Mouse (Mus musculus) forebrain, embryonic 10.5 days (tissue): Measurements from ENCODE around the gene Nol3. TPM values are rescaled to one million over a fixed set of nuclear protein-coding genes. Genes with fewer than 3 reads are reported as not detected.

Experiments
- DNase-seq: peaks from one replicate; pipeline ENCODE4 v3.0.0-alpha.2; 2017; ENCODE audit warnings: low spot score; ENCODE audit errors: extremely low spot score
- H3K27ac ChIP-seq: fragments of 300-500 bp; sonication (generic); 2 replicates; pipeline ENCODE4 v1.5.1; 2016; ENCODE audit warnings: mild to moderate bottlenecking
- H3K27me3 ChIP-seq: fragments of 300-500 bp; sonication (generic); 2 replicates; pipeline ENCODE4 v1.6.1; 2016; ENCODE audit warnings: mild to moderate bottlenecking; ENCODE audit not compliant: poor library complexity, severe bottlenecking
- H3K36me3 ChIP-seq: fragments of 300-500 bp; sonication (generic); replicated peaks from 2 replicates; pipeline ENCODE4 v1.6.1; 2016; ENCODE audit warnings: mild to moderate bottlenecking, moderate library complexity
- H3K4me1 ChIP-seq: fragments of 300-500 bp; sonication (generic); 2 replicates; pipeline ENCODE4 v1.6.1; 2016
- H3K4me3 ChIP-seq: fragments of 300-500 bp; sonication (generic); 2 replicates; pipeline ENCODE4 v1.5.1; 2016; ENCODE audit warnings: mild to moderate bottlenecking, moderate library complexity
- H3K9me3 ChIP-seq: fragments of 300-500 bp; sonication (generic); 2 replicates; pipeline ENCODE4 v1.6.1; 2016; ENCODE audit warnings: mild to moderate bottlenecking, moderate library complexity
- WGBS: fragments of 180-500 bp; shearing (Covaris S2); methylation state at CpG from one replicate; pipeline ENCODE4 v1.1.7; 2016; 5-methylcytosine and 5-hydroxymethylcytosine counted together
- polyA plus RNA-seq: library from polyadenylated mRNA; unstranded; fragments of >200 nt; fragmentation: Nextera tagmentation; extraction: Ambion mirVana; gene quantifications from 2 replicates; pipeline ENCODE4 v1.2.1, GENCODE M21; 2016

The Nol3 gene
- polyA plus RNA-seq, 1 experiment from 2014 or later, result 0.99 TPM

GRCm38 (mm10) chr8:105295895-105296573, 20.1 kb downstream of the Nol3 start, which contains the start of gene Exoc3l:
TSS of gene Exoc3l (minus strand) at chr8:105296101.
- Histone ChIP-seq H3K4me1 (peaks cover 26% of the 10 kb centered on the region), H3K27ac (peak within 1 kb of the TSS; percentile 92; the same call in 1 of the 2 replicates), H3K9me3 (no peaks in the 10 kb centered on the region), H3K36me3 (peaks cover 28% of the 10 kb centered on the region), H3K27me3 (peaks cover 17% of the 10 kb centered on the region), H3K4me3 (peak within 1 kb of the TSS; percentile 98)
- WGBS, result 78% methylated on average over 11 of the region's 11 CpGs
- DNase-seq, result no peak

GRCm38 (mm10) chr8:105297511-105298192, 21.7 kb downstream of the Nol3 start, which contains the start of gene E2f4:
TSS of gene E2f4 (plus strand) at chr8:105297663.
- Histone ChIP-seq H3K27ac (peak within 1 kb of the TSS; percentile 92), H3K27me3 (peaks cover 12% of the 10 kb centered on the region), H3K9me3 (no peaks in the 10 kb centered on the region), H3K36me3 (peaks cover 44% of the 10 kb centered on the region), H3K4me3 (peak within 1 kb of the TSS; percentile 98), H3K4me1 (peaks cover 26% of the 10 kb centered on the region)
- peak; percentile 94 for DNase-seq
- WGBS, result under 1% methylated on average over 58 of the region's 58 CpGs

- Histone ChIP-seq H3K4me1 (peaks cover 23% of the 10 kb centered on the region), H3K4me3 (peak overlapping the region; percentile 98), H3K36me3 (peaks cover 54% of the 10 kb centered on the region), H3K9me3 (no peaks in the 10 kb centered on the region), H3K27ac (peak overlapping the region; percentile 92), H3K27me3 (peaks cover 3% of the 10 kb centered on the region)
- no peak for DNase-seq
- WGBS, result 70% methylated on average over 18 of the region's 18 CpGs
Measured at GRCm38 (mm10) chr8:105298351-105299252, 22.7 kb downstream of the Nol3 start.

GRCm38 (mm10) chr8:105299962-105300361, 24.0 kb downstream of the Nol3 start:
- H3K27me3 ChIP-seq, result no peaks in the 10 kb centered on the region
- H3K36me3 ChIP-seq, result peaks cover 67% of the 10 kb centered on the region
- WGBS, result 95% methylated on average over 8 of the region's 8 CpGs
- H3K9me3 ChIP-seq, result no peaks in the 10 kb centered on the region
- peaks cover 31% of the 10 kb centered on the region for H3K4me1 ChIP-seq
- no peak overlapping the region for H3K27ac ChIP-seq
- H3K4me3 ChIP-seq, result no peak overlapping the region
- no peak for DNase-seq

GRCm38 (mm10) chr8:105303396-105303795, 27.5 kb downstream of the Nol3 start:
- H3K9me3 ChIP-seq, result no peaks in the 10 kb centered on the region
- DNase-seq, result no peak
- WGBS, result 88% methylated on average over 8 of the region's 8 CpGs
- H3K4me1 ChIP-seq, result peaks cover 33% of the 10 kb centered on the region
- H3K27me3 ChIP-seq, result no peaks in the 10 kb centered on the region
- H3K27ac ChIP-seq, result no peak overlapping the region
- peaks cover 91% of the 10 kb centered on the region for H3K36me3 ChIP-seq
- no peak overlapping the region for H3K4me3 ChIP-seq

GRCm38 (mm10) chr8:105303874-105304273, 27.9 kb downstream of the Nol3 start:
- Histone ChIP-seq H3K4me3 (no peak overlapping the region), H3K4me1 (peaks cover 28% of the 10 kb centered on the region), H3K27ac (no peak overlapping the region), H3K27me3 (no peaks in the 10 kb centered on the region), H3K9me3 (no peaks in the 10 kb centered on the region), H3K36me3 (peaks cover 91% of the 10 kb centered on the region)
- no peak for DNase-seq
- WGBS, result 93% methylated on average over 9 of the region's 9 CpGs

- 84% methylated on average over 9 of the region's 9 CpGs for WGBS
- H3K27me3 ChIP-seq, result no peaks in the 10 kb centered on the region
- no peaks in the 10 kb centered on the region for H3K9me3 ChIP-seq
- peaks cover 91% of the 10 kb centered on the region for H3K36me3 ChIP-seq
- no peak overlapping the region for H3K27ac ChIP-seq
- no peak overlapping the region for H3K4me3 ChIP-seq
- H3K4me1 ChIP-seq, result peaks cover 23% of the 10 kb centered on the region
- DNase-seq, result no peak
Measured at GRCm38 (mm10) chr8:105304325-105305210, 28.6 kb downstream of the Nol3 start.

GRCm38 (mm10) chr8:105305211-105306145, 29.5 kb downstream of the Nol3 start, which contains the start of gene Elmo3:
TSS of gene Elmo3 (plus strand) at chr8:105305601.
- H3K36me3 ChIP-seq, result peaks cover 91% of the 10 kb centered on the region
- WGBS, result 8% methylated on average over 30 of the region's 30 CpGs

GRCm38 (mm10) chr8:105306146-105306691, 30.3 kb downstream of the Nol3 start:
- Histone ChIP-seq H3K36me3 (peaks cover 89% of the 10 kb centered on the region), H3K4me3 (peak overlapping the region; percentile 43)

More at GRCm38 (mm10) chr8:105305211-105306145, 29.5 kb downstream of the Nol3 start, which contains the start of gene Elmo3:
- peak; percentile 52 for DNase-seq
- no peaks in the 10 kb centered on the region for H3K9me3 ChIP-seq
- H3K27me3 ChIP-seq, result no peaks in the 10 kb centered on the region
- H3K27ac ChIP-seq, result peak within 1 kb of the TSS; percentile 75
- H3K4me1 ChIP-seq, result peaks cover 23% of the 10 kb centered on the region
- peak within 1 kb of the TSS; percentile 43 for H3K4me3 ChIP-seq

GRCm38 (mm10) chr8:105307670-105308069, 31.7 kb downstream of the Nol3 start:
- Histone ChIP-seq H3K4me1 (peaks cover 23% of the 10 kb centered on the region), H3K4me3 (no peak overlapping the region), H3K36me3 (peaks cover 89% of the 10 kb centered on the region), H3K9me3 (no peaks in the 10 kb centered on the region), H3K27ac (no peak overlapping the region), H3K27me3 (no peaks in the 10 kb centered on the region)
- 94% methylated on average over 13 of the region's 13 CpGs for WGBS
- no peak for DNase-seq

More at GRCm38 (mm10) chr8:105306146-105306691, 30.3 kb downstream of the Nol3 start:
- Histone ChIP-seq H3K27ac (peak overlapping the region; percentile 75), H3K4me1 (peaks cover 23% of the 10 kb centered on the region), H3K27me3 (no peaks in the 10 kb centered on the region), H3K9me3 (no peaks in the 10 kb centered on the region)
- WGBS, result 65% methylated on average over 5 of the region's 5 CpGs
- DNase-seq, result no peak
